ENCODE assay signal across 15 mouse cellular contexts in genomic region chr2:32129383-32130074, GRCm38 (mm10). TPM values are rescaled to one million over a fixed set of nuclear protein-coding genes. Genes with fewer than 3 reads are reported as not detected.
A peak's percentile ranks its signal among the peaks of the same experiment; 100 is the strongest.
DNase-seq lines count a peak whose midpoint lies in the region; ATAC-seq and TF ChIP-seq lines count a peak whose summit lies in the region.
"Had no signal": no experiment of that assay in that cellular context is flagged by ENCODE, and none has a peak within 500 bp of the region (broad histone marks: within the 10 kb centered on the region; RNA-seq: fewer than 3 reads in every experiment).

No protein-coding gene starts in this region.

- H3K9ac ChIP-seq in heart, postnatal 0 days (replicated peaks; ENCODE audit: low read depth, low read length) = no peak overlapping the region
- H3K9ac ChIP-seq in forebrain, embryonic 11.5 days (ENCODE audit: low read length) = no peak overlapping the region
- H3K9ac ChIP-seq: embryonic facial prominence, embryonic 12.5 days; limb, embryonic 13.5 days; midbrain, embryonic 13.5 days had no signal

- TF ChIP-seq CTCF in heart, postnatal 0 days (IDR thresholded peaks at IDR 0.05; ENCODE audit: low read depth) = no peak

- peak overlapping the region; percentile 16; the same call in 1 of the 2 replicates for H3K4me2 ChIP-seq in heart, postnatal 0 days (ENCODE audit: low read depth, low read length)
- H3K4me2 ChIP-seq in forebrain, embryonic 11.5 days (ENCODE audit: low read depth, low read length, severe bottlenecking) = no peak overlapping the region
- H3K4me2 ChIP-seq: embryonic facial prominence, embryonic 12.5 days; limb, embryonic 13.5 days; midbrain, embryonic 13.5 days had no signal

- no peaks in the 10 kb centered on the region for H3K9me3 ChIP-seq in heart, postnatal 0 days (replicated peaks; ENCODE audit: control insufficient read depth, low read length)
- no peaks in the 10 kb centered on the region for H3K9me3 ChIP-seq in forebrain, embryonic 11.5 days (ENCODE audit: control insufficient read depth, low read length)
- H3K9me3 ChIP-seq: embryonic facial prominence, embryonic 12.5 days; limb, embryonic 13.5 days; midbrain, embryonic 13.5 days had no signal

- no peaks in the 10 kb centered on the region for H3K27me3 ChIP-seq in heart, postnatal 0 days (ENCODE audit: control insufficient read depth, insufficient read depth, low read length)
- H3K27me3 ChIP-seq in forebrain, embryonic 11.5 days (ENCODE audit: control insufficient read depth, insufficient read depth, low read length) = no peaks in the 10 kb centered on the region
- H3K27me3 ChIP-seq: embryonic facial prominence, embryonic 12.5 days; limb, embryonic 13.5 days; midbrain, embryonic 13.5 days had no signal

- no peak overlapping the region for H3K4me3 ChIP-seq in heart, postnatal 0 days (ENCODE audit: low read depth, low read length)
- H3K4me3 ChIP-seq in forebrain, embryonic 11.5 days (ENCODE audit: low read depth, low read length) = no peak overlapping the region
- H3K4me3 ChIP-seq: embryonic facial prominence, embryonic 12.5 days; limb, embryonic 13.5 days; midbrain, embryonic 13.5 days had no signal

- H3K27ac ChIP-seq in heart, postnatal 0 days (ENCODE audit: low read depth) = peak overlapping the region; percentile 94
- H3K27ac ChIP-seq in forebrain, embryonic 11.5 days (ENCODE audit: low read depth, low read length) = no peak overlapping the region
- H3K27ac ChIP-seq: embryonic facial prominence, embryonic 12.5 days; limb, embryonic 13.5 days; midbrain, embryonic 13.5 days had no signal

- peak; percentile 62 for DNase-seq in testis, postnatal 10 days (ENCODE audit: low spot score)
- DNase-seq in testis, postnatal 14 days (ENCODE audit: low spot score) = no peak
- peak; percentile 82 for DNase-seq in gastrocnemius, postnatal 25 days
- peak; percentile 93 for DNase-seq in heart, postnatal 0 days (ENCODE audit: low spot score)
- DNase-seq in skeletal muscle tissue, adult 2 months (ENCODE audit: low read depth, low spot score) = peak; percentile 92
- DNase-seq in layer of hippocampus, adult 8-10 months (ENCODE audit: low spot score in 2 of 2) = no peak
- DNase-seq in spleen, postnatal 36 days (ENCODE audit: low spot score in 2 of 2) = no peak
- no peak for DNase-seq in forebrain, embryonic 11.5 days (ENCODE audit: low spot score)
- DNase-seq: cerebellum, adult 11-12 months; spleen, adult 18-20 months; thymus, postnatal 25 days had no signal

- TF ChIP-seq EP300 in heart, postnatal 0 days (IDR thresholded peaks at IDR 0.05; ENCODE audit: low read depth) = peak; percentile 98

- no peaks in the 10 kb centered on the region for H3K36me3 ChIP-seq in heart, postnatal 0 days (replicated peaks; ENCODE audit: control insufficient read depth, insufficient read depth, low read length)
- H3K36me3 ChIP-seq in forebrain, embryonic 11.5 days (ENCODE audit: control insufficient read depth, insufficient read depth, low read length) = no peaks in the 10 kb centered on the region
- H3K36me3 ChIP-seq: embryonic facial prominence, embryonic 12.5 days; limb, embryonic 13.5 days; midbrain, embryonic 13.5 days had no signal

- WGBS in heart, postnatal 0 days = 24% methylated on average over 11 of the region's 11 CpGs
- WGBS in forebrain, embryonic 11.5 days = 66% methylated on average over 11 of the region's 11 CpGs

- peak; percentile 86 for ATAC-seq in heart, postnatal 0 days (ENCODE audit: insufficient read depth, low read depth)
- ATAC-seq in forebrain, embryonic 11.5 days (replicated peaks; ENCODE audit: low FRiP score) = no peak
- ATAC-seq: intestine, embryonic 16.5 days; midbrain, embryonic 13.5 days had no signal

- H3K4me1 ChIP-seq in heart, postnatal 0 days (ENCODE audit: control insufficient read depth, insufficient read depth) = peaks cover 30% of the 10 kb centered on the region
- H3K4me1 ChIP-seq in forebrain, embryonic 11.5 days (replicated peaks; ENCODE audit: control insufficient read depth, insufficient read depth, low read length) = no peaks in the 10 kb centered on the region
- H3K4me1 ChIP-seq: embryonic facial prominence, embryonic 12.5 days had no signal

RNA-seq across cellular contexts. Expression of gene Prrc2b, which starts 21.4 kb away (rescaled TPM):
- 10 to 100 TPM; 67.0 to 69.6 TPM for total RNA-seq in gastrocnemius, postnatal 25 days (2021)
- 66.5 and 74.1 TPM in 2 replicates for total RNA-seq in heart, postnatal 0 days (2014; rRNA removed; ENCODE audit: low replicate concordance)
- 16.1 and 19.5 TPM in 2 replicates for polyA plus RNA-seq in heart, postnatal 0 days (2015; fragmentation: Nextera tagmentation; extraction: Ambion mirVana)
- total RNA-seq in layer of hippocampus, adult 8-10 months (2022) = 100 to 1,000 TPM; 266 to 288 (median 278) TPM
- 98.0 and 102 TPM in 2 replicates for polyA plus RNA-seq in forebrain, embryonic 11.5 days (2014; fragmentation: Nextera tagmentation; extraction: Ambion mirVana)

RNA-seq across cellular contexts. Expression of gene Plpp7, which starts 34.2 kb away (rescaled TPM):
- total RNA-seq in gastrocnemius, postnatal 25 days (2021) = 10 to 100 TPM; 90.9 to 97.0 TPM
- total RNA-seq in heart, postnatal 0 days (2014; rRNA removed; ENCODE audit: low replicate concordance) = 30.7 and 56.3 TPM in 2 replicates
- 23.4 and 24.0 TPM in 2 replicates for polyA plus RNA-seq in heart, postnatal 0 days (2015; fragmentation: Nextera tagmentation; extraction: Ambion mirVana)
- 10 to 100 TPM; 21.2 to 24.0 (median 23.4) TPM for total RNA-seq in layer of hippocampus, adult 8-10 months (2022)
- polyA plus RNA-seq in forebrain, embryonic 11.5 days (2014; fragmentation: Nextera tagmentation; extraction: Ambion mirVana) = 5.7 and 7.3 TPM in 2 replicates

RNA-seq across cellular contexts. Expression of gene Fam78a, which starts 44.9 kb away (rescaled TPM):
- 10 to 100 TPM; 15.1 to 15.9 TPM for total RNA-seq in gastrocnemius, postnatal 25 days (2021)
- 28.7 and 34.9 TPM in 2 replicates for total RNA-seq in heart, postnatal 0 days (2014; rRNA removed; ENCODE audit: low replicate concordance)
- polyA plus RNA-seq in heart, postnatal 0 days (2015; fragmentation: Nextera tagmentation; extraction: Ambion mirVana) = 14.6 and 18.0 TPM in 2 replicates
- 1 to 10 TPM; 4.3 to 6.2 (median 5.3) TPM for total RNA-seq in layer of hippocampus, adult 8-10 months (2022)
- 1.5 and 1.8 TPM in 2 replicates for polyA plus RNA-seq in forebrain, embryonic 11.5 days (2014; fragmentation: Nextera tagmentation; extraction: Ambion mirVana)

Comparison
In these comparisons a context has a peak if more than half of its experiments do, and no peak if none do; other contexts are left out.
1. DNase-seq: peak in testis, postnatal 10 days (single experiment), gastrocnemius, postnatal 25 days (single experiment), heart, postnatal 0 days (single experiment) and skeletal muscle tissue, adult 2 months (single experiment); none in testis, postnatal 14 days (single experiment), layer of hippocampus, adult 8-10 months (0 of 2), spleen, postnatal 36 days (0 of 2) and forebrain, embryonic 11.5 days (single experiment).